Mouse (Mus musculus) kidney, postnatal 0 days (tissue): ENCODE results near the gene Olfr1346. TPM values are rescaled to one million over a fixed set of nuclear protein-coding genes. Genes with fewer than 3 reads are reported as not detected.

Experiments used
- ATAC-seq: fragments of 200-750 bp; cut with Nextera tagmentation; replicated peaks from 2 replicates; pipeline ENCODE4 v1.8.0; 2017; ENCODE audit warnings: low read depth, moderate number of reproducible peaks, moderate TSS enrichment, moderate library complexity; ENCODE audit not compliant: low FRiP score
- DNase-seq: peaks from one replicate; pipeline ENCODE4 v3.0.0-alpha.2; 2016; ENCODE audit warnings: low spot score
- H3K27ac ChIP-seq: fragments of 300-500 bp; sonication (generic); 2 replicates; pipeline ENCODE4 v1.5.1; 2014; ENCODE audit warnings: mild to moderate bottlenecking
- H3K27me3 ChIP-seq: fragments of 300-500 bp; sonication (generic); 2 replicates; pipeline ENCODE4 v1.6.1; 2014; ENCODE audit warnings: low read length, mixed read lengths; ENCODE audit not compliant: insufficient read depth
- H3K36me3 ChIP-seq: fragments of 300-500 bp; sonication (generic); 2 replicates; pipeline ENCODE4 v1.6.1; 2014; ENCODE audit warnings: low read length, mixed read lengths; ENCODE audit not compliant: insufficient read depth
- H3K4me1 ChIP-seq: fragments of 300-500 bp; sonication (generic); replicated peaks from 2 replicates; pipeline ENCODE4 v1.6.1; 2014; ENCODE audit warnings: antibody characterized with exemption, low read length, mixed read lengths; ENCODE audit not compliant: insufficient read depth
- H3K4me2 ChIP-seq: fragments of 300-500 bp; sonication (generic); 2 replicates; pipeline ENCODE4 v1.6.1; 2014; ENCODE audit warnings: mild to moderate bottlenecking, low read length, moderate library complexity, mixed read lengths
- H3K4me3 ChIP-seq: fragments of 300-500 bp; sonication (generic); replicated peaks from 2 replicates; pipeline ENCODE4 v1.5.1; 2014; ENCODE audit warnings: low read depth, low read length
- H3K9ac ChIP-seq: fragments of 300-500 bp; sonication (generic); 2 replicates; pipeline ENCODE4 v1.6.1; 2014; ENCODE audit warnings: low read depth, low read length
- H3K9me3 ChIP-seq: fragments of 300-500 bp; sonication (generic); replicated peaks from 2 replicates; pipeline ENCODE4 v1.6.1; 2016; ENCODE audit warnings: low read length, inconsistent platforms, mixed read lengths
- CTCF ChIP-seq: IDR thresholded peaks from 2 replicates; pipeline ENCODE4 v1.5.1; 2016; ENCODE audit warnings: antibody characterized with exemption, low read depth, mild to moderate bottlenecking, moderate library complexity
- WGBS: fragments of 180-500 bp; shearing (Covaris S2); extraction: QIAGEN DNeasy Blood & Tissue Kit; methylation state at CpG from one replicate; pipeline ENCODE4 v1.1.7; 2014; 5-methylcytosine and 5-hydroxymethylcytosine counted together
- polyA plus RNA-seq: library from polyadenylated mRNA; unstranded; fragments of >200 nt; fragmentation: Nextera tagmentation; extraction: Ambion mirVana; gene quantifications from 2 replicates; pipeline ENCODE4 v1.2.1, GENCODE M21; 2015

Gene Olfr1346
- polyA plus RNA-seq = not detected in 2 replicates

DNA sequence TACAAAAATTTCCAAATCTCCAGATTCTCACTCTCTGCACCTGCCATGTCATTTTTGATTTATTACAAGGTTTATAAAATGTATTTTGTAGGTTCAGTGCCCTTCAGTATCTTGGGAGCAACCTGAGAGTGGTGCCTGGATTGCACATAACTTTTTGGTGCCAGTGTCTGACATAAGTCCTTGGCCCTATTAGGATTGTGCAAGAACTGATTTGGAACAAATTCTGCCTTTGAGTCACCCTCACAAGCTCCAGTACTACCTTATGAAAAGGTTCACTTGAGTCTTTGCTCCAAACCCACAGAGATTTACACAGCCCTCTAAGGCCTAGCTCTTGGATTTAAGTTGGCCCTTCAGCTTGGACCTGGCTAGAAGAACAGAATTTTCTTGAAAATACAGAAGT is at the start of gene Olfr1346:
TSS of gene Olfr1346 (plus strand) at position 151 of the 400 bp plus-strand sequence.
- no peaks in the 10 kb centered on the region for H3K9me3 ChIP-seq
- no peak for TF ChIP-seq CTCF
- DNase-seq = no peak
- no peak within 1 kb of the TSS for H3K4me3 ChIP-seq
- no peak within 1 kb of the TSS for H3K27ac ChIP-seq
- no peaks in the 10 kb centered on the region for H3K27me3 ChIP-seq
- no peak within 1 kb of the TSS for H3K4me2 ChIP-seq
- H3K4me1 ChIP-seq = no peaks in the 10 kb centered on the region
- no peaks in the 10 kb centered on the region for H3K36me3 ChIP-seq
- ATAC-seq = no peak
- H3K9ac ChIP-seq = no peak within 1 kb of the TSS

- 78% methylated on average over 6 of the region's 6 CpGs for WGBS
- H3K9me3 ChIP-seq = no peaks in the 10 kb centered on the region
- no peak overlapping the region for H3K4me2 ChIP-seq
- H3K9ac ChIP-seq = no peak overlapping the region
- H3K27ac ChIP-seq = no peak overlapping the region
- no peaks in the 10 kb centered on the region for H3K4me1 ChIP-seq
- no peaks in the 10 kb centered on the region for H3K27me3 ChIP-seq
- DNase-seq = no peak
- no peak for ATAC-seq
- TF ChIP-seq CTCF = no peak
- H3K36me3 ChIP-seq = no peaks in the 10 kb centered on the region
- H3K4me3 ChIP-seq = no peak overlapping the region
These were observed 47.0 kb upstream of the Olfr1346 start for GRCm38 (mm10) chr7:6419894-6420293.

- no peak for ATAC-seq
- H3K4me2 ChIP-seq = no peak overlapping the region
- peak; percentile 19; the same call in 1 of the 2 replicates for TF ChIP-seq CTCF
These were observed 37.5 kb upstream of the Olfr1346 start for GRCm38 (mm10) chr7:6429381-6429780.

DNA sequence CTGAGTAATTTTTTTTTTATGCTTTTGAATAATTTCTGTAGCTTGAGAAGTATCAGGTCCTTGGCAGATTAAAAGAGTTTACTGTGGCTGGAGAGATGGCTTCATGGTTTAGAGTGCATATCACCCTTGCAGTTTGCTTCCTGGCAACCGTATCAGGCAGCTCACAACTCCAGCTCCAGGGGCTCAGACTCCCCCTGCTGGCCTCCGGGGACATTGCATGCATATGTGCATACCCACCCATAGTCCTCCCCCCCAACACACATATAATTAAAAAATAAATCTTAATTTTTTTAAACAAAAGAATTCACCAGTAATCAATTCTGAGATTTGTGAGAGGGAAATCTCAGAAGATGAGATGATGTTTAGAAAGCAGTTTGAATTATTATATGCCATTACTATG is 36.6 kb upstream of the Olfr1346 start:
- H3K36me3 ChIP-seq = no peaks in the 10 kb centered on the region
- no peak overlapping the region for H3K9ac ChIP-seq
- peak; percentile 2 for DNase-seq
- no peak overlapping the region for H3K27ac ChIP-seq
- H3K27me3 ChIP-seq = no peaks in the 10 kb centered on the region
- no peaks in the 10 kb centered on the region for H3K9me3 ChIP-seq
- no peak overlapping the region for H3K4me2 ChIP-seq
- H3K4me3 ChIP-seq = no peak overlapping the region
- no peaks in the 10 kb centered on the region for H3K4me1 ChIP-seq
- WGBS = 49% methylated on average over 2 of the region's 2 CpGs
- TF ChIP-seq CTCF = peak; percentile 53; the same call in 1 of the 2 replicates
- no peak for ATAC-seq

More at GRCm38 (mm10) chr7:6429381-6429780, 37.5 kb upstream of the Olfr1346 start:
- Histone ChIP-seq H3K36me3 (no peaks in the 10 kb centered on the region), H3K9me3 (no peaks in the 10 kb centered on the region), H3K27ac (no peak overlapping the region), H3K9ac (no peak overlapping the region), H3K4me3 (no peak overlapping the region), H3K4me1 (no peaks in the 10 kb centered on the region), H3K27me3 (no peaks in the 10 kb centered on the region)
- no peak for DNase-seq
- 90% methylated on average over 3 of the region's 3 CpGs for WGBS

- Histone ChIP-seq H3K9me3 (no peaks in the 10 kb centered on the region), H3K4me3 (no peak within 1 kb of the TSS), H3K27me3 (no peaks in the 10 kb centered on the region), H3K27ac (no peak within 1 kb of the TSS), H3K9ac (no peak within 1 kb of the TSS), H3K4me1 (no peaks in the 10 kb centered on the region), H3K36me3 (no peaks in the 10 kb centered on the region), H3K4me2 (no peak within 1 kb of the TSS)
- TF ChIP-seq CTCF = no peak
- WGBS = 67% methylated on average over 3 of the region's 3 CpGs
- DNase-seq = no peak
- no peak for ATAC-seq
These were observed 28.5 kb upstream of the Olfr1346 start, which contains the start of gene Olfr1344 for GRCm38 (mm10) chr7:6438388-6438787. Gene Olfr1344, plus strand, starts transcription at chr7:6438688.

- Histone ChIP-seq H3K9ac (no peak overlapping the region), H3K9me3 (no peaks in the 10 kb centered on the region), H3K4me2 (no peak overlapping the region), H3K27me3 (no peaks in the 10 kb centered on the region), H3K36me3 (no peaks in the 10 kb centered on the region), H3K4me1 (no peaks in the 10 kb centered on the region), H3K27ac (no peak overlapping the region), H3K4me3 (no peak overlapping the region)
- ATAC-seq (0 out of 2 replicates have a peak, but pooled peaks have one; percentile 33), DNase-seq (no peak)
- no peak for TF ChIP-seq CTCF
- 61% methylated on average over 2 of the region's 2 CpGs for WGBS
These were observed 25.7 kb upstream of the Olfr1346 start for GRCm38 (mm10) chr7:6441173-6441572.

- Histone ChIP-seq H3K9me3 (no peaks in the 10 kb centered on the region; the same call in 1 of the 2 replicates), H3K36me3 (no peaks in the 10 kb centered on the region), H3K27me3 (no peaks in the 10 kb centered on the region), H3K4me1 (no peaks in the 10 kb centered on the region), H3K4me3 (no peak overlapping the region), H3K27ac (no peak overlapping the region), H3K4me2 (no peak overlapping the region), H3K9ac (no peak overlapping the region)
- ATAC-seq = no peak
- TF ChIP-seq CTCF = no peak
- no peak for DNase-seq
- WGBS = 84% methylated on average over 5 of the region's 5 CpGs
These were observed 19.1 kb upstream of the Olfr1346 start for GRCm38 (mm10) chr7:6447771-6448170.
